In genomic region chr2:18867069-18867468, GRCm38 (mm10) we compare ENCODE assay signal across 29 mouse cellular contexts.
DNase-seq lines count a peak whose midpoint lies in the region; ATAC-seq and TF ChIP-seq lines count a peak whose summit lies in the region.
"Had no signal": no experiment of that assay in that cellular context is flagged by ENCODE, and none has a peak within 500 bp of the region (broad histone marks: within the 10 kb centered on the region; RNA-seq: fewer than 3 reads in every experiment).

No protein-coding gene starts in this region.

- TF ChIP-seq CTCF in MEL (IDR thresholded peaks at IDR 0.05 in 2 of 3, conservative IDR thresholded peaks at IDR 0.05 in 1 of 3; ENCODE audit: control insufficient read depth in 1 of 3, insufficient read depth in 1 of 3, low read depth in 2 of 3, low read length in 3 of 3, poor library complexity in 1 of 3, severe bottlenecking in 1 of 3) = no peak

- DNase-seq in heart, adult 11 months = peak; percentile 50
- DNase-seq in heart, postnatal 10 days = no peak
- DNase-seq in MEL (ENCODE audit: low read depth, low spot score) = peak; percentile 50
- DNase-seq in liver, embryonic 11.5 days (ENCODE audit: low spot score) = no peak
- DNase-seq in urinary bladder, adult 18-20 months (ENCODE audit: low spot score in 2 of 2) = no peak
- no peak for DNase-seq in adrenal gland, postnatal 36 days
- DNase-seq in lung, adult 18-20 months = no peak
- DNase-seq: adrenal gland, postnatal 25 days; cerebellum, adult 11-12 months; cerebellum, adult 9-11 months; gastrocnemius, postnatal 10 days; heart, postnatal 36 days; kidney, adult 9 months; kidney, postnatal 10 days; layer of hippocampus, adult 9-11 months; lung, postnatal 10 days; right cerebral cortex, adult 18-20 months; right cerebral cortex, postnatal 4 days; thymus, adult 2 months had no signal

- peaks cover 6 to 15% of the 10 kb centered on the region in 2 experiments for H3K4me1 ChIP-seq in MEL (ENCODE audit: control insufficient read depth in 1 of 2, insufficient read depth in 2 of 2, low read length in 2 of 2)
- H3K4me1 ChIP-seq in liver, embryonic 11.5 days (replicated peaks; ENCODE audit: control insufficient read depth, insufficient read depth, low read length) = peaks cover 9% of the 10 kb centered on the region
- peaks cover 38% of the 10 kb centered on the region for H3K4me1 ChIP-seq in liver, embryonic 16.5 days (ENCODE audit: control insufficient read depth, low read depth, low read length)
- H3K4me1 ChIP-seq: heart, embryonic 15.5 days; hindbrain, embryonic 12.5 days had no signal

- H3K4me2 ChIP-seq in liver, embryonic 11.5 days = no peak overlapping the region
- 0 out of 2 replicates have a peak overlapping the region, but pooled peaks have one; percentile 0 for H3K4me2 ChIP-seq in liver, embryonic 16.5 days (ENCODE audit: low read depth, low read length)
- H3K4me2 ChIP-seq: heart, embryonic 15.5 days; hindbrain, embryonic 12.5 days had no signal

- no peak for TF ChIP-seq POLR2A in MEL (IDR thresholded peaks at IDR 0.05; ENCODE audit: control insufficient read depth in 1 of 2, insufficient read depth in 1 of 2, low read depth in 1 of 2, low read length in 2 of 2, poor library complexity in 1 of 2)

- no peak overlapping the region for H3K4me3 ChIP-seq in MEL (ENCODE audit: control insufficient read depth in 1 of 2, insufficient read depth in 1 of 2, low read depth in 2 of 2, low read length in 2 of 2)
- no peak overlapping the region for H3K4me3 ChIP-seq in liver, embryonic 11.5 days (ENCODE audit: low read depth, low read length)
- no peak overlapping the region for H3K4me3 ChIP-seq in liver, embryonic 16.5 days (ENCODE audit: low read depth, low read length)
- H3K4me3 ChIP-seq: erythroblast, embryonic 14.5 days; heart, embryonic 15.5 days; hindbrain, embryonic 12.5 days; midbrain, embryonic 10.5 days had no signal

- WGBS in liver, embryonic 11.5 days = 73% methylated on average over 2 of the region's 2 CpGs
- WGBS in liver, embryonic 16.5 days (ENCODE audit: insufficient replicate concordance) = 25% methylated on average over 2 of the region's 2 CpGs

- TF ChIP-seq RAD21 in MEL (IDR thresholded peaks at IDR 0.05; ENCODE audit: low read depth, low read length) = no peak

- no peaks in the 10 kb centered on the region for H3K27me3 ChIP-seq in MEL (ENCODE audit: control insufficient read depth in 1 of 2, insufficient read depth in 2 of 2, low read length in 2 of 2)
- H3K27me3 ChIP-seq in liver, embryonic 11.5 days (replicated peaks; ENCODE audit: control insufficient read depth, insufficient read depth, low read length) = no peaks in the 10 kb centered on the region
- no peaks in the 10 kb centered on the region for H3K27me3 ChIP-seq in liver, embryonic 16.5 days (ENCODE audit: control insufficient read depth, insufficient read depth, low read depth, low read length)
- H3K27me3 ChIP-seq: heart, embryonic 15.5 days; hindbrain, embryonic 12.5 days had no signal

- H3K79me2 ChIP-seq in MEL (ENCODE audit: control insufficient read depth, insufficient read depth, low read length, poor library complexity) = no peaks in the 10 kb centered on the region

- peaks cover 11 to 12% of the 10 kb centered on the region in 2 experiments for H3K36me3 ChIP-seq in MEL (ENCODE audit: control insufficient read depth in 1 of 2, insufficient read depth in 2 of 2, low read length in 2 of 2)
- no peaks in the 10 kb centered on the region; the same call in 1 of the 2 replicates for H3K36me3 ChIP-seq in liver, embryonic 11.5 days (ENCODE audit: control insufficient read depth, insufficient read depth, low read length)
- peaks cover 6% of the 10 kb centered on the region for H3K36me3 ChIP-seq in liver, embryonic 16.5 days (ENCODE audit: control insufficient read depth, insufficient read depth)
- H3K36me3 ChIP-seq: heart, embryonic 15.5 days; hindbrain, embryonic 12.5 days; midbrain, embryonic 10.5 days had no signal

- peak; percentile 44 to 72 for TF ChIP-seq EP300 in MEL (IDR thresholded peaks at IDR 0.05; ENCODE audit: low read depth in 1 of 2, low read length in 2 of 2)

- no peaks in the 10 kb centered on the region for H3K9me3 ChIP-seq in MEL (replicated peaks; ENCODE audit: insufficient read depth, low read length)
- no peaks in the 10 kb centered on the region for H3K9me3 ChIP-seq in liver, embryonic 11.5 days (ENCODE audit: control insufficient read depth, low read length)
- H3K9me3 ChIP-seq in liver, embryonic 16.5 days (replicated peaks; ENCODE audit: control insufficient read depth, low read length) = no peaks in the 10 kb centered on the region
- H3K9me3 ChIP-seq: heart, embryonic 15.5 days; hindbrain, embryonic 12.5 days; midbrain, embryonic 10.5 days had no signal

- ATAC-seq in liver, embryonic 11.5 days (replicated peaks; ENCODE audit: low FRiP score) = peak; percentile 56; the same call in 1 of the 2 replicates
- ATAC-seq in liver, embryonic 16.5 days (ENCODE audit: low read depth) = peak; percentile 57
- ATAC-seq: forebrain, embryonic 16.5 days; hindbrain, postnatal 0 days; intestine, postnatal 0 days; midbrain, embryonic 16.5 days had no signal

- no peak overlapping the region for H3K27ac ChIP-seq in MEL (ENCODE audit: control insufficient read depth, low read depth, low read length)
- no peak overlapping the region for H3K27ac ChIP-seq in liver, embryonic 11.5 days (ENCODE audit: low read depth, low read length)
- H3K27ac ChIP-seq in liver, embryonic 16.5 days (ENCODE audit: low read length) = no peak overlapping the region
- H3K27ac ChIP-seq: heart, embryonic 15.5 days; hindbrain, embryonic 12.5 days; hindbrain, postnatal 0 days; macrophage; midbrain, embryonic 10.5 days had no signal

- H3K9ac ChIP-seq in MEL (ENCODE audit: control insufficient read depth, low read depth, low read length, poor library complexity, severe bottlenecking) = no peak overlapping the region
- no peak overlapping the region for H3K9ac ChIP-seq in liver, embryonic 11.5 days (ENCODE audit: low read depth, low read length)
- H3K9ac ChIP-seq in liver, embryonic 16.5 days (ENCODE audit: low read depth, low read length) = no peak overlapping the region
- H3K9ac ChIP-seq: heart, embryonic 15.5 days; hindbrain, embryonic 12.5 days had no signal

- intact Hi-C loops in heart, postnatal 10 days (cut with DNase I) = no loop called here

TF ChIP-seq in MEL, 35 proteins besides CTCF, POLR2A, EP300 and RAD21:
- TF ChIP-seq MAFK (IDR thresholded peaks at IDR 0.05; ENCODE audit: borderline replicate concordance, low read depth, low read length) = no peak
- TF ChIP-seq USF2 (IDR thresholded peaks at IDR 0.05; ENCODE audit: borderline replicate concordance in 1 of 2, insufficient read depth in 1 of 2, low read depth in 1 of 2, low read length in 2 of 2) = no peak
- TF ChIP-seq JUND (IDR thresholded peaks at IDR 0.05; ENCODE audit: low read depth, low read length) = no peak
- no peak; the same call in 1 of the 2 replicates for TF ChIP-seq SMC3 (IDR thresholded peaks at IDR 0.05; ENCODE audit: low read depth, low read length)
- no peak for TF ChIP-seq CHD2 (IDR thresholded peaks at IDR 0.05; ENCODE audit: low read length)
- TF ChIP-seq MAZ (IDR thresholded peaks at IDR 0.05; ENCODE audit: low read depth, low read length) = no peak
- TF ChIP-seq ZC3H11A (IDR thresholded peaks at IDR 0.05; ENCODE audit: low read depth, low read length) = no peak
- no peak for TF ChIP-seq POLR2AphosphoS5 (IDR thresholded peaks at IDR 0.05; ENCODE audit: borderline replicate concordance, low read depth, low read length)
- no peak for TF ChIP-seq POLR2AphosphoS2 (IDR thresholded peaks at IDR 0.05; ENCODE audit: low read length)
- no peak for TF ChIP-seq TAL1 (IDR thresholded peaks at IDR 0.05; ENCODE audit: low read length)
- TF ChIP-seq SIN3A (IDR thresholded peaks at IDR 0.05; ENCODE audit: low read length) = no peak
- no peak for TF ChIP-seq TBP (IDR thresholded peaks at IDR 0.05; ENCODE audit: low read depth, low read length)
- TF ChIP-seq ZNF384 (IDR thresholded peaks at IDR 0.05; ENCODE audit: low read depth, low read length) = peak; percentile 91
- TF ChIP-seq CHD1 (IDR thresholded peaks at IDR 0.05; ENCODE audit: low read depth, low read length) = no peak
- no peak for TF ChIP-seq ZMIZ1 (IDR thresholded peaks at IDR 0.05; ENCODE audit: low read depth, low read length)
- no peak for TF ChIP-seq NRF1 (IDR thresholded peaks at IDR 0.05; ENCODE audit: insufficient read depth, low read depth, low read length, poor library complexity, severe bottlenecking)
- TF ChIP-seq MXI1 (IDR thresholded peaks at IDR 0.05; ENCODE audit: low read depth, low read length) = no peak; the same call in 1 of the 2 replicates
- TF ChIP-seq RCOR1 (IDR thresholded peaks at IDR 0.05; ENCODE audit: low read depth, low read length) = peak; percentile 82
- peak; percentile 78 for TF ChIP-seq GATA1 (IDR thresholded peaks at IDR 0.05; ENCODE audit: low read depth, low read length)
- no peak for TF ChIP-seq HCFC1 (IDR thresholded peaks at IDR 0.05; ENCODE audit: low read depth, low read length)
- no peak for TF ChIP-seq GABPA (IDR thresholded peaks at IDR 0.05; ENCODE audit: low read depth, low read length)
- TF ChIP-seq UBTF (IDR thresholded peaks at IDR 0.05; ENCODE audit: borderline replicate concordance, insufficient read depth, low read depth, low read length) = no peak
- peak; percentile 24; the same call in 1 of the 2 replicates for TF ChIP-seq ETS1 (IDR thresholded peaks at IDR 0.05; ENCODE audit: low read depth, low read length)
- TF ChIP-seq TCF12 (IDR thresholded peaks at IDR 0.05; ENCODE audit: low read depth, low read length) = peak; percentile 49; the same call in 1 of the 2 replicates
TF ChIP-seq in MEL: peak in this region for 5.

Comparison
In these comparisons a context has a peak if more than half of its experiments do, and no peak if none do; other contexts are left out.
1. DNase-seq: peak in heart, adult 11 months (single experiment) and MEL (single experiment); none in heart, postnatal 10 days (0 of 2), liver, embryonic 11.5 days (single experiment), urinary bladder, adult 18-20 months (0 of 2), adrenal gland, postnatal 36 days (0 of 2) and lung, adult 18-20 months (0 of 2).